Mouse (Mus musculus): Measurements from ENCODE around the gene Tent5b. TPM values are rescaled to one million over a fixed set of nuclear protein-coding genes. Genes with fewer than 3 reads are reported as not detected.

Tent5b gene
- total RNA-seq, 2 experiments from 2014 or later: 1.1 TPM

DNA sequence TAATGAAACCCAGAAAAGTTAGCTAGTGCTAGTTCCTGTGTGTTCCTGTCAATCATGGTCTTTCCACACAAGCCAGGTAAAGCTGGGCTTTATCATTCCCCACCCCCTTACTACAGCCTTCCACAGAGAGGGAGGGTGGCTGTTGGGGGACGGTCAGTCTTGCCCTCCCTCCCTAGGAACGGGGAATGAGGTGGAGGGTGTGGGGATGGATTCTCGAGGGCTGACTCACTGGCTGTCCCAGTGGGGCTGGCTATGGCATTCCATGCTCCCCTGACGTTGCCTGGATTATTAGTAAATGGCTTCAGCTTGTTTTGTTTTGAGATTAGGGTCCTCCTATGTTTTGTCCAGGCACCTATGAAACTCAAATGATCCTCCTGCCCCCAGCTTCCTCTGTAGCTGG, 1.6 kb downstream of the Tent5b start:
- peak overlapping the region; percentile 75 for H3K27ac ChIP-seq
- no peak for TF ChIP-seq CTCF (IDR thresholded peaks at IDR 0.05)
- DNase-seq: no peak
- intact Hi-C loops (cut with DNase I): no loop called here
- H3K4me3 ChIP-seq: peak overlapping the region; percentile 72; the same call in 1 of the 2 replicates

DNA sequence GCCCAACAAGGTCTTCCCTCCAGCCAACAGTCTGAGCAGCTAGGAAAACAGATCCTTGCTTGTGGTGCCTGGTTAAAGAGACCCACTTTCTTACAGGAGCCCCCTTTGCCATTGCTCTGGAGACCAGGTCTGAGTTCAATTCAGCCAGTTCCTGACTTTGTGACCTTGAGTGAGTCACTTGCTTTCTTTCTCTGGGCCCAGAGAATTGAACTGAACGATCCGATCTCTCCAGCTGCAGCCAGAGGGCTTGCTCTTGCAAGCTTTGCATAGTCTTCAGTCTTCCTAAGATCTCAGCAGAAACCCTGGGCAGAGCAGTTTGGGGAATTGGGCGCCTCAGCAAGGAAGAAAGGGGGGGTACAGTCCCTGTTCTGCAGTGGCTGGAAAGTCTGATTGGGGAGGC, 2.5 kb downstream of the Tent5b start:
- H3K4me3 ChIP-seq: no peak overlapping the region
- intact Hi-C loops (cut with DNase I): no loop called here
- H3K27ac ChIP-seq: no peak overlapping the region
- DNase-seq: no peak
- TF ChIP-seq CTCF (IDR thresholded peaks at IDR 0.05): no peak

GRCm38 (mm10) chr4:133484266-133485025, 4.5 kb downstream of the Tent5b start:
- intact Hi-C loops (cut with DNase I): no loop called here
- Histone ChIP-seq H3K27ac (peak overlapping the region; percentile 81), H3K4me3 (peak overlapping the region; percentile 65)
- DNase-seq: peak; percentile 62
- no peak for TF ChIP-seq CTCF (IDR thresholded peaks at IDR 0.05)

DNA sequence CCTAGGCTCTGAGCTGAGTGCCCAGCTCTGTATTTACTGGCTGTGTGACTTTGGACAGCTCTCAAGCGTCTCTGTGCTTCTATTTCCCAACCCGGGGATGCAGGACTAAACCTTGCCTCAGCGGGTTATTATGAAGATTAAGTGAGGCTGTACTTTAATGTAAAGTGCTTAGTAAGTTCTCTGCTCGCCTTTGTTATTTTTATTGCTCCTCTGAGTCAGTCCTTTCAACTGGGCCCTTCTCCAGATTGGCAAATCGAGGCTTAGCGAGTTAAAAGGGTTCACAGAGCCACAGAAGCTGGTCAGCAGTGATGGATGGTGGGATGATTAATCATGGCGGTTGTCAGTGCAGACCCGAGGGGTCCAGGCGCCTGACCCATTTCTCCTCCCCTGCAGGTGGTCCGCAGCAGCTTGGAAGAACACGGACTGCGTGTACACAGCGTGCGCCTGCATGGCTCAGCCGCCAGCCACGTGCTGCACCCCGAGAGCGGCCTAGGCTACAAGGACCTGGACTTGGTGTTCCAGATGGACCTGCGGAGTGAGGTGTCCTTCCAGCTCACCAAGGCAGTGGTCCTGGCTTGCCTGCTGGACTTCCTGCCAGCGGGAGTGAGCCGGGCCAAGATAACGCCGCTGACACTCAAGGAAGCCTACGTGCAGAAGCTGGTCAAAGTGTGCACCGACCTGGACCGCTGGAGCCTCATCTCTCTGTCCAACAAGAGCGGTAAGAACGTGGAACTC, 5.9 kb downstream of the Tent5b start:
- no peak for TF ChIP-seq CTCF (IDR thresholded peaks at IDR 0.05)
- no peak overlapping the region for H3K4me3 ChIP-seq
- no peak overlapping the region for H3K27ac ChIP-seq
- no peak for DNase-seq
- intact Hi-C loops (cut with DNase I): no loop called here

DNA sequence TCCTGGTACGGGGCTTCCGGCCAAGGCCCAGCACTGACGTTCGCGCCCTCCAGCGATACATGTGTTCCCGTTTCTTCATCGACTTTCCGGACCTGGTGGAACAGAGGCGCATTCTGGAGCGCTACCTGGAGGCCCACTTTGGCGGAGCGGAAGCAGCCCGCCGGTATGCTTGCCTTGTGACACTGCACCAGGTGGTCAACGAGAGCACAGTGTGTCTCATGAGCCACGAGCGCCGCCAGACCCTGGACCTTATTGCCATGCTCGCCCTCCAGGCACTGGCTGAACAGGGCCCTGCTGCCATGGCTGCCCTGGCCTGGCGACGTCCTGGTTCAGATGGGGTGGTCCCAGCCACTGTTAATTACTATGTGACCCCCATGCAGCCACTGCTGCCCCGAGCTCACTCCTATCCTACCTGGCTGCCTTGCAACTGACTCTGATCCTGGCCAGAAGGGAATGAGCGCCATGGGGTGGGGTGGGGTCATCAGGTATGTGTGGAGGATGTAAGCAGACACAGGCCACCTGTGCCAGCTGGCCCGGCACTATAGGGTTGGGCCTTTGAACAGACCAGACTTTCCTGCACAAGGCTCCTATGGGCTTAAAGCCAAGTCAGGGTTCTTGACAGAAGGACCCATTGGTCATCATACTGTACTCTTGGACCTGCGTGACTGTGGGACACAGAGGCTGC, 6.9 kb downstream of the Tent5b start:
- no peak for DNase-seq
- Histone ChIP-seq H3K4me3 (no peak overlapping the region), H3K27ac (no peak overlapping the region)
- intact Hi-C loops (cut with DNase I): no loop called here
- TF ChIP-seq CTCF (IDR thresholded peaks at IDR 0.05): no peak

DNA sequence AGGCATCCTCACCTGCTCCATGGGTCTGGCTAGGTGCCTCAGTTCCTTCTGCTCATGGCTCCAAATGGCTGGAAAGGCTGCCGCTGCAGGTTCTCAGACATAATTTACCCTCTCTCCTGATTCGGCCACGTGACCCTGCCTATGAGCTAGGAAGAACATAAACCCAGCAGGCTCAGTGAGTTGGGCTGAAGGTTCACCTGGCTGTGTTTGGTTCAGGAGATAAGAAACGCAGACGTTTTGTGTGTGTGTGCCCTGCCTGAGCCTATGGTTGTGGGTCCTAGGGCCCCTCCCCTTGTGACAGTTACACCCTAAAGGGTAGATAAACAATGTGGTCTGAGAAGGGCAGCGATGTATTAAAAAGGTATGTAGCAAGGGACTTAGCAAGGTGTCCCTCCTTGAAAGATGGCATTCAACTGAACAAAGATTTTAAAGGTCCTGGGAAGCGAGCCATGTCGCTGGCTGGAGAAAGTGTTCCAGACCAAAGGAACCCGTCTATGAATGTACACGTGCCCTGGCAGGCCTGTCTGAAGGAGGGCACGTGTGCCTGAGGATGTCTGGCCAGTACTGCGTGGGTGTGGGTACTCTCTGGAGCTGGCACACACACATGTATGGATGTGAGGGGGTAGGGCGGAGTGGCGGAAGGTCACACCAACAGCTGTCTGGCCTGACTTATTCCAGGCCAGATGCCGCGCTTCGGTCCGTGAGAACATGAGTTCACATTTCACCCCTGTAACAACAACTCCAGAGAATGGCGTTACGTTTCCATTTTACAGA, 8.9 kb downstream of the Tent5b start:
- Histone ChIP-seq H3K4me3 (no peak overlapping the region), H3K27ac (peak overlapping the region; percentile 58)
- no peak for TF ChIP-seq CTCF (IDR thresholded peaks at IDR 0.05)
- DNase-seq: no peak
- intact Hi-C loops (cut with DNase I): no loop called here

DNA sequence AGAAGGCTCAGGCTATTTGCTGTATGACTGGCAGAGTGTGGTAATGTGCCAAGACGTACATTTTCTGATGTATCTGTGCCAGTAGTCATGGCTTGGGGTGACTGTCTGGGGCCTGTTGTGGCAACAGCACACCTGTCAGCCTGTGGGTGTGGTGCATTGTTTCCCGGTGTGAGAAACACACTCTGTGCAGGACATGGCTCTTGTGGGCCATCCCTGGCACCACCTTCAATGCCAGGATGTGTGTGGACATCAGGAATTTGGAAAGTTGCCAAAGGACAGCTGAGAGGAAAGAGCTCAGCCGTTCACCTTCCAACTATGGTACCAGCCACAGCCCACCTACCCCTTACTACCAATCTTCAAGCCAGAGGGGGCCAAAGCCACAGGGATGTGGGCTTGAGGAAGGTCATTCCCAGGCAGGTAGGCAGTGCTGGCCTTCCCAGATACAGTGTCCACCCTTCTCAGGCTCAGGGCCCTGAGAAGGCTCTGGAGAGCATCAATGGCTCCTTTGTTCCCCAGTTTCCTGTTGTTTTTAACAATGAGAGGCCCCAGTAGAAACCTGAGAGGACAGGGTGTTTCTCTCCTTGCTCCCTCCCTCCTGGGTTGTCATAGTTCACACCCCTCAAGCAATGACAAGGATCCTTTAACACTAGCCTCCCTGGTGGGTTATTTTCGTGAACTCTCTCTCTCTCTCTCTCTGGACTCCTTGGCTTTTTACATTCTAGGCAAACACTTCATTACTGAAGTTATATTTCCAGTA, 9.7 kb downstream of the Tent5b start:
- intact Hi-C loops (cut with DNase I): loop anchor here (5.0 kb wide), 1 partner anchor 67 kb away; no protein-coding TSS in a partner anchor
- no peak for TF ChIP-seq CTCF (IDR thresholded peaks at IDR 0.05)
- H3K27ac ChIP-seq: peak overlapping the region; percentile 58
- DNase-seq: no peak
- H3K4me3 ChIP-seq: no peak overlapping the region

DNA sequence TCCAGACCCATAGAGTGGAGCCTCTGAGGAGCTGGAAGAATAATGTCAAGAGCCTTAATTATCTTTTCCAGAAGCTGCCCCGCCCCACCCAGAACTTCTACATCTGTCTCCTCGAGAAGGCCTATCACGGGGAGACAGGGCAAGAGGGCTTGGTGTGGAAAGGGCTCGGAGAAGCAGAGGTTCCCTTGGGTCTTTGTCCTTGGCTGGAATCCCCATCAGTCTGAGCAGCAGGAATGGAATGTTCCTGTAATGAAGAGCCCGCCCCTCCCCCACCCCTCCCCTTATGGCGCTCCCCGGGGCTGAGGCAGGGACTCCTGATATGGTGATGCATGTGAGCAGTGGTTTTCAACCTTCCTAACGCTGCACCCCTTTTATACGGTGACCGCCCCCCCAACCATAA, 11.9 kb downstream of the Tent5b start:
- intact Hi-C loops (cut with DNase I): loop anchor here (5.0 kb wide), 1 partner anchor 69 kb away; no protein-coding TSS in a partner anchor
- H3K27ac ChIP-seq: peak overlapping the region; percentile 74
- DNase-seq: peak; percentile 76
- no peak for TF ChIP-seq CTCF (IDR thresholded peaks at IDR 0.05)
- peak overlapping the region; percentile 13; the same call in 1 of the 2 replicates for H3K4me3 ChIP-seq

- DNase-seq: no peak
- no peak for TF ChIP-seq CTCF (IDR thresholded peaks at IDR 0.05)
- Histone ChIP-seq H3K4me3 (peak overlapping the region; percentile 75), H3K27ac (peak overlapping the region; percentile 75)
- intact Hi-C loops (cut with DNase I): loop anchor here (1.0 to 5.0 kb wide), 2 partner anchors 15 to 72 kb away; no protein-coding TSS in a partner anchor
Measured at GRCm38 (mm10) chr4:133493895-133494294, 14.0 kb downstream of the Tent5b start.

GRCm38 (mm10) chr4:133494432-133494831, 14.5 kb downstream of the Tent5b start:
- Histone ChIP-seq H3K4me3 (peak overlapping the region; percentile 75), H3K27ac (peak overlapping the region; percentile 75)
- peak; percentile 92 for DNase-seq
- intact Hi-C loops (cut with DNase I): loop anchor here (1.0 to 5.0 kb wide), 2 partner anchors 15 to 72 kb away; no protein-coding TSS in a partner anchor
- TF ChIP-seq CTCF (IDR thresholded peaks at IDR 0.05): no peak; the same call in 1 of the 2 replicates

GRCm38 (mm10) chr4:133494867-133495266, 14.9 kb downstream of the Tent5b start:
- TF ChIP-seq CTCF (IDR thresholded peaks at IDR 0.05): no peak
- intact Hi-C loops (cut with DNase I): loop anchor here (1.0 to 5.0 kb wide), 2 partner anchors 16 to 73 kb away; no protein-coding TSS in a partner anchor
- H3K27ac ChIP-seq: no peak overlapping the region; the same call in 1 of the 2 replicates
- no peak for DNase-seq
- peak overlapping the region; percentile 75; the same call in 1 of the 2 replicates for H3K4me3 ChIP-seq

All from gastrocnemius, adult 2 months (tissue).